Mouse (Mus musculus) lung, adult 2 months (tissue): ENCODE measurements around the gene Poln.

Experiments used
- CTCF ChIP-seq: fragments of 200-500 bp; IDR thresholded peaks from 2 replicates; pipeline ENCODE4 v1.5.1; 2011; ENCODE audit warnings: mild to moderate bottlenecking, low read length, control low read depth; ENCODE audit not compliant: insufficient read depth
- POLR2A ChIP-seq: fragments of 200-500 bp; IDR thresholded peaks from 2 replicates; pipeline ENCODE4 v1.6.1; 2011; ENCODE audit warnings: low read depth, mild to moderate bottlenecking, control low read depth, low read length, borderline replicate concordance; ENCODE audit errors: extremely low read depth

DNA sequence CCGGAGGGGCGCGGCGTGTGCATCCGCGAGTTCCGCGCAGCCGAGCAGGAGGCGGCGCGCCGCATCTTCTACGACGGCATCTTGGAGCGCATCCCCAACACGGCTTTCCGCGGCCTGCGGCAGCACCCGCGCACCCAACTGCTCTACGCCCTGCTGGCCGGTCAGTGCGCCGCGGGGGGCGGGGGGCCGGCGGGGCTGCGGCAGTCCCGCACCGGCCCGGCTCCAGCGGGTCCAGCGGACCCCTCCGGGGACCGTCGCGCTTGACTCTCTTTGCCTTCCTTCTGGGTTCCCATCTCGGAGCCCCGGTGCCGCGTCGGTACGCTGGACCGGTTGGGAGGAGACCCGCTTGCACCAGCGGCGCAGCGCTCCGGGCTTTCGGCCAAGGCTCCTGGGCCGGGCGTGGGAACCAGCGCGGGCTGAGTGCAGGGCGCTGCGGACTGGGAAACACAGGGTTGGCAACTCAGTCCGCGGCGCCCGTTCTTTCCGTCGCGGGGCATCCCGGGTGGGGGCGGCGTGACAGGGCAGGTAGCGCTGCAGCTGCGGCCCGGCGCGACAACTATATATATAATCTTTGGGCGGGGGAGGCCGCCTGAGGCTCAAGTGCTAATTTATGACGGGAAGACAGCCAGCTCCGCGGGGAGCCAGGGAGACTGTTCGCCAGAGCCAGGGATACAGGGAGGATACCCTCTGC, 172.1 kb downstream of the Poln start:
- TF ChIP-seq CTCF = no peak
- no peak for TF ChIP-seq POLR2A
